8 mouse cellular contexts compared by ENCODE assay signal in the genomic region with DNA sequence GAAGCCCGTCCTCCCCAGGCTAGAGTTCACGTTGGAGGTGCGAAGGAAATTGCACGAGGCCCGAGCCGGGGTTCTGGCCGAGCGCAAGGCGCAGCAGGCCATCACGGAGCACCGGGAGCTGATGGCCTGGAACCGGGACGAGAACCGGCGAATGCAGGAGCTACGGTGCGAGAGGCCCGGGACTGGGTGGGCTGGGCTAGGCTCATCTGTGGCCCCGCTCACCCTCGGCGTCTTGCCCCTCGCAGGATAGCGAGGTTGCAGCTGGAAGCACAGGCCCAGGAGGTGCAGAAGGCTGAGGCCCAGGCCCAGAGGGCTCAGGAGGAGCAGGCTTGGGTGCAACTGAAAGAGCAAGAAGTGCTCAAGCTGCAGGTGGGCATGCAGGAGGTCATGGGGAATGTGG. TPM values are rescaled to one million over a fixed set of nuclear protein-coding genes. Genes with fewer than 3 reads are reported as not detected.
DNase-seq lines count a peak whose midpoint lies in the region; ATAC-seq and TF ChIP-seq lines count a peak whose summit lies in the region.

No protein-coding gene starts in this region.

- H3K9me3 ChIP-seq in lung, embryonic 14.5 days (ENCODE audit: low read depth, low read length), result no peaks in the 10 kb centered on the region
- no peaks in the 10 kb centered on the region for H3K9me3 ChIP-seq in forebrain, embryonic 10.5 days
- no peaks in the 10 kb centered on the region for H3K9me3 ChIP-seq in limb, embryonic 14.5 days (ENCODE audit: control insufficient read depth, low read length)
- H3K9me3 ChIP-seq in stomach, embryonic 14.5 days (ENCODE audit: control insufficient read depth, low read depth, low read length), result no peaks in the 10 kb centered on the region

- H3K4me1 ChIP-seq in lung, embryonic 14.5 days (ENCODE audit: insufficient read depth), result peaks cover 3% of the 10 kb centered on the region; the same call in 1 of the 2 replicates
- peaks cover 28% of the 10 kb centered on the region for H3K4me1 ChIP-seq in forebrain, embryonic 10.5 days
- H3K4me1 ChIP-seq in limb, embryonic 14.5 days (ENCODE audit: control insufficient read depth, insufficient read depth, low read length), result peaks cover 14% of the 10 kb centered on the region
- H3K4me1 ChIP-seq in stomach, embryonic 14.5 days (ENCODE audit: control insufficient read depth, insufficient read depth, low read length), result peaks cover 5% of the 10 kb centered on the region; the same call in 1 of the 2 replicates

- no peak for TF ChIP-seq CTCF in lung, embryonic 14.5 days (IDR thresholded peaks at IDR 0.05; ENCODE audit: low read depth)

- H3K27me3 ChIP-seq in lung, embryonic 14.5 days (ENCODE audit: insufficient read depth, low read length), result no peaks in the 10 kb centered on the region
- no peaks in the 10 kb centered on the region for H3K27me3 ChIP-seq in forebrain, embryonic 10.5 days (ENCODE audit: poor library complexity, severe bottlenecking)
- H3K27me3 ChIP-seq in limb, embryonic 14.5 days (ENCODE audit: control insufficient read depth, insufficient read depth, low read length), result no peaks in the 10 kb centered on the region
- no peaks in the 10 kb centered on the region for H3K27me3 ChIP-seq in stomach, embryonic 14.5 days (ENCODE audit: control insufficient read depth, insufficient read depth, low read length)

- peak overlapping the region; percentile 82 for H3K9ac ChIP-seq in lung, embryonic 14.5 days
- H3K9ac ChIP-seq in limb, embryonic 14.5 days (ENCODE audit: low read depth, low read length, severe bottlenecking), result peak overlapping the region; percentile 86
- H3K9ac ChIP-seq in stomach, embryonic 14.5 days (replicated peaks; ENCODE audit: low read depth, low read length), result peak overlapping the region; percentile 79

- peak overlapping the region; percentile 83 for H3K4me2 ChIP-seq in lung, embryonic 14.5 days
- H3K4me2 ChIP-seq in limb, embryonic 14.5 days (replicated peaks; ENCODE audit: low read depth, low read length, severe bottlenecking), result peak overlapping the region; percentile 55
- H3K4me2 ChIP-seq in stomach, embryonic 14.5 days (replicated peaks; ENCODE audit: low read depth, low read length), result peak overlapping the region; percentile 84

- no peak for TF ChIP-seq POLR2A in limb, embryonic 14.5 days (IDR thresholded peaks at IDR 0.05; ENCODE audit: borderline replicate concordance, extremely low read depth, insufficient read depth, insufficient read length)

- peak overlapping the region; percentile 90 for H3K4me3 ChIP-seq in lung, embryonic 14.5 days (ENCODE audit: low read depth, low read length)
- peak overlapping the region; percentile 89 for H3K4me3 ChIP-seq in forebrain, embryonic 10.5 days
- peak overlapping the region; percentile 90 for H3K4me3 ChIP-seq in limb, embryonic 14.5 days (replicated peaks; ENCODE audit: low read length)
- H3K4me3 ChIP-seq in stomach, embryonic 14.5 days (ENCODE audit: low read depth, low read length), result peak overlapping the region; percentile 92

- peaks cover 21% of the 10 kb centered on the region for H3K36me3 ChIP-seq in lung, embryonic 14.5 days (ENCODE audit: insufficient read depth)
- H3K36me3 ChIP-seq in forebrain, embryonic 10.5 days (replicated peaks), result peaks cover 29% of the 10 kb centered on the region
- peaks cover 16% of the 10 kb centered on the region for H3K36me3 ChIP-seq in limb, embryonic 14.5 days (ENCODE audit: control insufficient read depth, insufficient read depth, low read length)
- peaks cover 6% of the 10 kb centered on the region for H3K36me3 ChIP-seq in stomach, embryonic 14.5 days (ENCODE audit: control insufficient read depth, insufficient read depth, low read length)

- DNase-seq in lung, embryonic 14.5 days, result peak; percentile 12
- DNase-seq in lung, postnatal 36 days, result no peak
- DNase-seq in R1 (ENCODE audit: low read depth, low spot score), result peak; percentile 28
- DNase-seq in forebrain, embryonic 10.5 days (ENCODE audit: extremely low spot score, low spot score), result peak; percentile 37
- DNase-seq in limb, embryonic 14.5 days (ENCODE audit: low spot score), result no peak
- no peak for DNase-seq in left cerebral cortex, adult 11 months (ENCODE audit: low spot score)
- no peak for DNase-seq in spleen, adult 18-20 months

- H3K27ac ChIP-seq in lung, embryonic 14.5 days (ENCODE audit: low read depth), result no peak overlapping the region
- H3K27ac ChIP-seq in forebrain, embryonic 10.5 days, result peak overlapping the region; percentile 86
- no peak overlapping the region for H3K27ac ChIP-seq in limb, embryonic 14.5 days (replicated peaks; ENCODE audit: low read depth, low read length)
- no peak overlapping the region for H3K27ac ChIP-seq in stomach, embryonic 14.5 days (ENCODE audit: low read length)

- peak; percentile 23 for ATAC-seq in lung, embryonic 14.5 days (ENCODE audit: insufficient read depth)
- ATAC-seq in limb, embryonic 14.5 days (ENCODE audit: low FRiP score, low read depth), result no peak
- peak; percentile 1; the same call in 1 of the 2 replicates for ATAC-seq in stomach, embryonic 14.5 days (ENCODE audit: insufficient number of reproducible peaks, insufficient read depth, low FRiP score, low read depth)

- WGBS in lung, embryonic 14.5 days, result under 1% methylated on average over 23 of the region's 23 CpGs
- WGBS in forebrain, embryonic 10.5 days, result under 1% methylated on average over 23 of the region's 23 CpGs
- 5% methylated on average over 23 of the region's 23 CpGs for WGBS in limb, embryonic 14.5 days
- 1% methylated on average over 23 of the region's 23 CpGs for WGBS in stomach, embryonic 14.5 days

RNA-seq across cellular contexts. Expression of gene Mrps26, which starts 0.5 kb away (rescaled TPM):
- 88.6 and 93.1 TPM in 2 replicates for polyA plus RNA-seq in lung, embryonic 14.5 days (2014; fragmentation: Nextera tagmentation; extraction: Ambion mirVana)
- 88.5 and 92.8 TPM in 2 replicates for polyA plus RNA-seq in forebrain, embryonic 10.5 days (2016; fragmentation: Nextera tagmentation; extraction: Ambion mirVana)
- 57.7 and 77.9 TPM in 2 replicates for polyA plus RNA-seq in limb, embryonic 14.5 days (2012; rRNA removed)
- polyA plus RNA-seq in limb, embryonic 14.5 days (2014; fragmentation: Nextera tagmentation; extraction: Ambion mirVana), result 102 and 104 TPM in 2 replicates
- 85.6 and 86.2 TPM in 2 replicates for polyA plus RNA-seq in stomach, embryonic 14.5 days (2014; fragmentation: Nextera tagmentation; extraction: Ambion mirVana)

RNA-seq across cellular contexts. Expression of gene Oxt, which starts 11.9 kb away (rescaled TPM):
- not detected in 2 replicates for polyA plus RNA-seq in lung, embryonic 14.5 days (2014; fragmentation: Nextera tagmentation; extraction: Ambion mirVana)
- 0.64 TPM in 1 of 2 replicates, not detected in the other for polyA plus RNA-seq in forebrain, embryonic 10.5 days (2016; fragmentation: Nextera tagmentation; extraction: Ambion mirVana)
- polyA plus RNA-seq in limb, embryonic 14.5 days (2012; rRNA removed), result 0.19 and 0.68 TPM in 2 replicates
- not detected in 2 replicates for polyA plus RNA-seq in limb, embryonic 14.5 days (2014; fragmentation: Nextera tagmentation; extraction: Ambion mirVana)
- polyA plus RNA-seq in stomach, embryonic 14.5 days (2014; fragmentation: Nextera tagmentation; extraction: Ambion mirVana), result not detected in 2 replicates

RNA-seq across cellular contexts. Expression of gene Avp, which starts 18.3 kb away (rescaled TPM):
- polyA plus RNA-seq in lung, embryonic 14.5 days (2014; fragmentation: Nextera tagmentation; extraction: Ambion mirVana), result not detected in 2 replicates
- polyA plus RNA-seq in forebrain, embryonic 10.5 days (2016; fragmentation: Nextera tagmentation; extraction: Ambion mirVana), result not detected in 2 replicates
- 0.13 TPM in 1 of 2 replicates, not detected in the other for polyA plus RNA-seq in limb, embryonic 14.5 days (2012; rRNA removed)
- not detected in 2 replicates for polyA plus RNA-seq in limb, embryonic 14.5 days (2014; fragmentation: Nextera tagmentation; extraction: Ambion mirVana)
- polyA plus RNA-seq in stomach, embryonic 14.5 days (2014; fragmentation: Nextera tagmentation; extraction: Ambion mirVana), result not detected in 2 replicates

Comparison
In these comparisons a context has a peak if more than half of its experiments do, and no peak if none do; other contexts are left out.
1. DNase-seq: peak in lung, embryonic 14.5 days (single experiment), R1 (single experiment) and forebrain, embryonic 10.5 days (single experiment); none in lung, postnatal 36 days (single experiment), limb, embryonic 14.5 days (single experiment), left cerebral cortex, adult 11 months (single experiment) and spleen, adult 18-20 months (0 of 2).
2. Peak in every context shown above with its lines, with median percentiles within 50 percentile points of each other: H3K4me2 ChIP-seq, H3K4me3 ChIP-seq and H3K9ac ChIP-seq.